Mouse (Mus musculus) WW6 (cell line): ENCODE data around the gene Olfr92.
"Not testable (repeated sequence)": the region's sequence is repeated elsewhere in the genome, so short reads cannot be mapped to it uniquely, and the experiment has no call there.

Source experiments
- DNase-seq: peaks from one replicate; pipeline ENCODE4 v3.0.0-alpha.2; 2013; ENCODE audit warnings: low read depth, low spot score

Olfr92 gene

GRCm38 (mm10) chr17:37119988-37120387, at the start of gene Olfr92:
Gene Olfr92 (minus strand): TSS chr17:37120088.
- no peak for DNase-seq

GRCm38 (mm10) chr17:37161394-37161793, 41.5 kb upstream of the Olfr92 start, which contains the start of gene Olfr93:
Gene Olfr93 (minus strand): TSS chr17:37161494.
- no peak for DNase-seq

GRCm38 (mm10) chr17:37131366-37131765, 11.5 kb upstream of the Olfr92 start:
- not testable (repeated sequence) for DNase-seq

- DNase-seq: no peak
These were observed 21.7 kb downstream of the Olfr92 start, which contains the start of gene Olfr91 for GRCm38 (mm10) chr17:37098178-37098577. Gene Olfr91 (minus strand): TSS chr17:37098278.

GRCm38 (mm10) chr17:37093289-37093688, 26.6 kb downstream of the Olfr92 start:
- DNase-seq: no peak

GRCm38 (mm10) chr17:37092198-37092597, 27.7 kb downstream of the Olfr92 start:
- no peak for DNase-seq

GRCm38 (mm10) chr17:37088399-37088798, 31.5 kb downstream of the Olfr92 start, which contains the start of gene Olfr90:
Gene Olfr90 (minus strand): TSS chr17:37088499.
- DNase-seq: no peak

- no peak for DNase-seq
These were observed 34.3 kb downstream of the Olfr92 start for GRCm38 (mm10) chr17:37085545-37085944.

GRCm38 (mm10) chr17:37084632-37085031, 35.3 kb downstream of the Olfr92 start:
- DNase-seq: no peak

GRCm38 (mm10) chr17:37083327-37083726, 36.6 kb downstream of the Olfr92 start:
- peak; percentile 64 for DNase-seq

- DNase-seq: no peak
These were observed 38.2 kb downstream of the Olfr92 start for GRCm38 (mm10) chr17:37081659-37082058.

- no peak for DNase-seq
These were observed 39.8 kb downstream of the Olfr92 start for GRCm38 (mm10) chr17:37080119-37080518.

- DNase-seq: peak; percentile 80
These were observed 40.9 kb downstream of the Olfr92 start for GRCm38 (mm10) chr17:37078990-37079389.

- no peak for DNase-seq
These were observed 41.7 kb downstream of the Olfr92 start for GRCm38 (mm10) chr17:37078193-37078592.

- DNase-seq: no peak
These were observed 44.1 kb downstream of the Olfr92 start for GRCm38 (mm10) chr17:37075766-37076165.

GRCm38 (mm10) chr17:37075181-37075580, 44.7 kb downstream of the Olfr92 start:
- DNase-seq: no peak

GRCm38 (mm10) chr17:37072730-37073276, 47.1 kb downstream of the Olfr92 start:
- DNase-seq: no peak

GRCm38 (mm10) chr17:37072080-37072729, 47.7 kb downstream of the Olfr92 start:
- no peak for DNase-seq

- no peak for DNase-seq
These were observed 49.8 kb downstream of the Olfr92 start for GRCm38 (mm10) chr17:37070121-37070520.

GRCm38 (mm10) chr17:37067861-37068260, 52.0 kb downstream of the Olfr92 start:
- DNase-seq: no peak

- DNase-seq: no peak
These were observed 53.9 kb downstream of the Olfr92 start for GRCm38 (mm10) chr17:37065993-37066392.

GRCm38 (mm10) chr17:37063686-37064495, 56.0 kb downstream of the Olfr92 start:
- no peak for DNase-seq
